Mouse (Mus musculus): Measurements from ENCODE around the gene Mrpl33. TPM values are rescaled to one million over a fixed set of nuclear protein-coding genes. Genes with fewer than 3 reads are reported as not detected.

The Mrpl33 gene
- polyA plus RNA-seq (2016; fragmentation: Nextera tagmentation; extraction: Ambion mirVana), result 232 and 236 TPM in 2 replicates

- Histone ChIP-seq H3K27ac (no peak within 1 kb of the TSS), H3K27me3 (replicated peaks) (no peaks in the 10 kb centered on the region), H3K4me2 (peak within 1 kb of the TSS; percentile 78), H3K9me3 (replicated peaks) (no peaks in the 10 kb centered on the region), H3K36me3 (no peaks in the 10 kb centered on the region), H3K9ac (peak within 1 kb of the TSS; percentile 51), H3K4me3 (peak within 1 kb of the TSS; percentile 51), H3K4me1 (peaks cover 26% of the 10 kb centered on the region)
- ATAC-seq, result no peak
- 4% methylated on average over 26 of the region's 26 CpGs for WGBS (ENCODE audit: insufficient replicate concordance)
These were observed at the start of gene Mrpl33 for GRCm38 (mm10) chr5:31596481-31597429. Mrpl33 (plus strand) TSS chr5:31596935.

GRCm38 (mm10) chr5:31559401-31559800, 37.3 kb upstream of the Mrpl33 start:
- no peaks in the 10 kb centered on the region for H3K9me3 ChIP-seq (replicated peaks)
- H3K4me3 ChIP-seq, result no peak overlapping the region
- no peak for ATAC-seq
- no peak overlapping the region for H3K4me2 ChIP-seq
- peaks cover 2% of the 10 kb centered on the region; the same call in 1 of the 2 replicates for H3K4me1 ChIP-seq
- peaks cover 48% of the 10 kb centered on the region for H3K36me3 ChIP-seq
- WGBS (ENCODE audit: insufficient replicate concordance), result 48% methylated on average over 1 of the region's 1 CpGs
- no peak overlapping the region for H3K9ac ChIP-seq
- no peak overlapping the region for H3K27ac ChIP-seq
- no peaks in the 10 kb centered on the region for H3K27me3 ChIP-seq (replicated peaks)

GRCm38 (mm10) chr5:31560352-31560751, 36.4 kb upstream of the Mrpl33 start:
- no peak for ATAC-seq
- Histone ChIP-seq H3K4me1 (peaks cover 2% of the 10 kb centered on the region; the same call in 1 of the 2 replicates), H3K36me3 (peaks cover 40% of the 10 kb centered on the region), H3K9ac (no peak overlapping the region), H3K27me3 (replicated peaks) (no peaks in the 10 kb centered on the region), H3K27ac (no peak overlapping the region), H3K4me2 (no peak overlapping the region), H3K9me3 (replicated peaks) (no peaks in the 10 kb centered on the region), H3K4me3 (no peak overlapping the region)
- 92% methylated on average over 2 of the region's 2 CpGs for WGBS (ENCODE audit: insufficient replicate concordance)

- no peaks in the 10 kb centered on the region for H3K9me3 ChIP-seq (replicated peaks)
- 76% methylated on average over 7 of the region's 7 CpGs for WGBS (ENCODE audit: insufficient replicate concordance)
- no peak overlapping the region for H3K4me3 ChIP-seq
- H3K36me3 ChIP-seq, result peaks cover 27% of the 10 kb centered on the region
- no peaks in the 10 kb centered on the region for H3K27me3 ChIP-seq (replicated peaks)
- no peak overlapping the region for H3K9ac ChIP-seq
- no peak overlapping the region for H3K27ac ChIP-seq
- peaks cover 2% of the 10 kb centered on the region; the same call in 1 of the 2 replicates for H3K4me1 ChIP-seq
- no peak for ATAC-seq
- H3K4me2 ChIP-seq, result no peak overlapping the region
These were observed 34.6 kb upstream of the Mrpl33 start for GRCm38 (mm10) chr5:31562036-31562666.

- no peak overlapping the region for H3K4me3 ChIP-seq
- H3K9ac ChIP-seq, result no peak overlapping the region
- ATAC-seq, result no peak
- H3K27me3 ChIP-seq (replicated peaks), result no peaks in the 10 kb centered on the region
- H3K9me3 ChIP-seq (replicated peaks), result no peaks in the 10 kb centered on the region
- no peak overlapping the region for H3K27ac ChIP-seq
- peaks cover 2% of the 10 kb centered on the region; the same call in 1 of the 2 replicates for H3K4me1 ChIP-seq
- peaks cover 19% of the 10 kb centered on the region for H3K36me3 ChIP-seq
- WGBS (ENCODE audit: insufficient replicate concordance), result 9% methylated on average over 6 of the region's 6 CpGs
- H3K4me2 ChIP-seq, result no peak overlapping the region
These were observed 33.2 kb upstream of the Mrpl33 start for GRCm38 (mm10) chr5:31563496-31563895.

- H3K4me2 ChIP-seq, result no peak overlapping the region
These were observed 32.8 kb upstream of the Mrpl33 start for GRCm38 (mm10) chr5:31563905-31564304.

GRCm38 (mm10) chr5:31564976-31565375, 31.8 kb upstream of the Mrpl33 start:
- H3K27ac ChIP-seq, result no peak overlapping the region
- no peak for ATAC-seq
- no peaks in the 10 kb centered on the region for H3K4me1 ChIP-seq
- no peaks in the 10 kb centered on the region for H3K9me3 ChIP-seq (replicated peaks)
- no peak overlapping the region for H3K9ac ChIP-seq
- H3K4me2 ChIP-seq, result no peak overlapping the region
- no peak overlapping the region for H3K4me3 ChIP-seq
- WGBS (ENCODE audit: insufficient replicate concordance), result 83% methylated on average over 4 of the region's 4 CpGs
- peaks cover 16% of the 10 kb centered on the region for H3K36me3 ChIP-seq
- H3K27me3 ChIP-seq (replicated peaks), result no peaks in the 10 kb centered on the region

More at GRCm38 (mm10) chr5:31563905-31564304, 32.8 kb upstream of the Mrpl33 start:
- no peak for ATAC-seq
- Histone ChIP-seq H3K27me3 (replicated peaks) (no peaks in the 10 kb centered on the region), H3K4me1 (peaks cover 2% of the 10 kb centered on the region; the same call in 1 of the 2 replicates), H3K9ac (no peak overlapping the region), H3K4me3 (no peak overlapping the region), H3K9me3 (replicated peaks) (no peaks in the 10 kb centered on the region), H3K36me3 (peaks cover 19% of the 10 kb centered on the region), H3K27ac (no peak overlapping the region)
- 45% methylated on average over 7 of the region's 7 CpGs for WGBS (ENCODE audit: insufficient replicate concordance)

GRCm38 (mm10) chr5:31566026-31566425, 30.7 kb upstream of the Mrpl33 start:
- Histone ChIP-seq H3K36me3 (peaks cover 8% of the 10 kb centered on the region), H3K27ac (no peak overlapping the region), H3K9ac (no peak overlapping the region), H3K4me1 (0 out of 2 replicates have a peak, but pooled peaks cover 6% of the 10 kb centered on the region), H3K9me3 (replicated peaks) (no peaks in the 10 kb centered on the region), H3K4me2 (no peak overlapping the region), H3K4me3 (no peak overlapping the region), H3K27me3 (replicated peaks) (peaks cover 5% of the 10 kb centered on the region)
- WGBS (ENCODE audit: insufficient replicate concordance), result 82% methylated on average over 7 of the region's 7 CpGs
- no peak for ATAC-seq

GRCm38 (mm10) chr5:31566457-31566856, 30.3 kb upstream of the Mrpl33 start:
- H3K9me3 ChIP-seq (replicated peaks), result no peaks in the 10 kb centered on the region
- no peak overlapping the region for H3K9ac ChIP-seq
- no peak overlapping the region for H3K4me2 ChIP-seq
- peaks cover 6% of the 10 kb centered on the region for H3K36me3 ChIP-seq
- H3K4me3 ChIP-seq, result no peak overlapping the region
- no peak overlapping the region for H3K27ac ChIP-seq
- WGBS (ENCODE audit: insufficient replicate concordance), result 64% methylated on average over 3 of the region's 3 CpGs
- peaks cover 9% of the 10 kb centered on the region for H3K27me3 ChIP-seq (replicated peaks)
- H3K4me1 ChIP-seq, result peaks cover 8% of the 10 kb centered on the region; the same call in 1 of the 2 replicates
- ATAC-seq, result no peak

- Histone ChIP-seq H3K36me3 (no peaks in the 10 kb centered on the region), H3K27ac (no peak overlapping the region)
These were observed 28.6 kb upstream of the Mrpl33 start for GRCm38 (mm10) chr5:31567951-31568657.

GRCm38 (mm10) chr5:31571023-31571608, 25.6 kb upstream of the Mrpl33 start:
- no peaks in the 10 kb centered on the region for H3K36me3 ChIP-seq
- H3K4me1 ChIP-seq, result peaks cover 10% of the 10 kb centered on the region; the same call in 1 of the 2 replicates
- no peak overlapping the region for H3K27ac ChIP-seq
- peaks cover 18% of the 10 kb centered on the region for H3K27me3 ChIP-seq (replicated peaks)
- no peak for ATAC-seq
- no peak overlapping the region; the same call in 1 of the 2 replicates for H3K4me3 ChIP-seq
- H3K9me3 ChIP-seq (replicated peaks), result no peaks in the 10 kb centered on the region
- no peak overlapping the region for H3K9ac ChIP-seq
- WGBS (ENCODE audit: insufficient replicate concordance), result 8% methylated on average over 20 of the region's 20 CpGs
- H3K4me2 ChIP-seq, result peak overlapping the region; percentile 32

More at GRCm38 (mm10) chr5:31567951-31568657, 28.6 kb upstream of the Mrpl33 start:
- peaks cover 10% of the 10 kb centered on the region; the same call in 1 of the 2 replicates for H3K4me1 ChIP-seq
- H3K27me3 ChIP-seq (replicated peaks), result peaks cover 18% of the 10 kb centered on the region
- no peak overlapping the region for H3K4me2 ChIP-seq
- ATAC-seq, result no peak
- H3K4me3 ChIP-seq, result no peak overlapping the region
- WGBS (ENCODE audit: insufficient replicate concordance), result 61% methylated on average over 5 of the region's 5 CpGs
- no peaks in the 10 kb centered on the region for H3K9me3 ChIP-seq (replicated peaks)
- no peak overlapping the region for H3K9ac ChIP-seq
